Mouse (Mus musculus) right cerebral cortex, postnatal 36 days (tissue): ENCODE data around the gene Cpeb4.

Experiments
- DNase-seq, 2 experiments: peaks; one replicate each; pipeline ENCODE4 v3.0.0; 2022; ENCODE audit warnings: low spot score in 2 of 2, mixed read lengths in 1 of 2

The Cpeb4 gene

GRCm38 (mm10) chr11:31896905-31897304, 24.9 kb downstream of the Cpeb4 start:
- DNase-seq, result no peak

- no peak for DNase-seq
Observed at GRCm38 (mm10) chr11:31899166-31899565, 27.2 kb downstream of the Cpeb4 start.

GRCm38 (mm10) chr11:31900736-31901135, 28.7 kb downstream of the Cpeb4 start:
- no peak for DNase-seq

- no peak for DNase-seq
Observed at GRCm38 (mm10) chr11:31902251-31903001, 30.4 kb downstream of the Cpeb4 start.

- DNase-seq, result no peak
Observed at GRCm38 (mm10) chr11:31906499-31906898, 34.5 kb downstream of the Cpeb4 start.

- no peak for DNase-seq
Observed at GRCm38 (mm10) chr11:31907650-31908049, 35.6 kb downstream of the Cpeb4 start.

GRCm38 (mm10) chr11:31912958-31913357, 40.9 kb downstream of the Cpeb4 start:
- DNase-seq, result no peak

- no peak for DNase-seq
Observed at GRCm38 (mm10) chr11:31917769-31918168, 45.8 kb downstream of the Cpeb4 start.

GRCm38 (mm10) chr11:31930051-31930450, 58.0 kb downstream of the Cpeb4 start:
- no peak for DNase-seq

GRCm38 (mm10) chr11:31935652-31936051, 63.6 kb downstream of the Cpeb4 start:
- no peak for DNase-seq

GRCm38 (mm10) chr11:31936910-31937525, 65.0 kb downstream of the Cpeb4 start:
- peak in 1 of 2 experiments; percentile 42 for DNase-seq

GRCm38 (mm10) chr11:31940898-31941639, 69.1 kb downstream of the Cpeb4 start:
- DNase-seq, result peak; percentile 70 to 78

GRCm38 (mm10) chr11:31941640-31942638, 69.9 kb downstream of the Cpeb4 start:
- no peak for DNase-seq

- no peak for DNase-seq
Observed at GRCm38 (mm10) chr11:31945471-31945870, 73.5 kb downstream of the Cpeb4 start.

- no peak for DNase-seq
Observed at GRCm38 (mm10) chr11:31948462-31949330, 76.7 kb downstream of the Cpeb4 start.

- peak; percentile 50 to 58 for DNase-seq
Observed at GRCm38 (mm10) chr11:31949331-31949785, 77.3 kb downstream of the Cpeb4 start.

GRCm38 (mm10) chr11:31960071-31960470, 88.1 kb downstream of the Cpeb4 start:
- no peak for DNase-seq

- DNase-seq, result no peak
Observed at GRCm38 (mm10) chr11:31963993-31964392, 92.0 kb downstream of the Cpeb4 start.

GRCm38 (mm10) chr11:31965256-31966134, 93.5 kb downstream of the Cpeb4 start, which contains the start of gene 4930524B15Rik:
TSS of gene 4930524B15Rik (plus strand) at chr11:31965592.
- no peak for DNase-seq
